In the genomic region with DNA sequence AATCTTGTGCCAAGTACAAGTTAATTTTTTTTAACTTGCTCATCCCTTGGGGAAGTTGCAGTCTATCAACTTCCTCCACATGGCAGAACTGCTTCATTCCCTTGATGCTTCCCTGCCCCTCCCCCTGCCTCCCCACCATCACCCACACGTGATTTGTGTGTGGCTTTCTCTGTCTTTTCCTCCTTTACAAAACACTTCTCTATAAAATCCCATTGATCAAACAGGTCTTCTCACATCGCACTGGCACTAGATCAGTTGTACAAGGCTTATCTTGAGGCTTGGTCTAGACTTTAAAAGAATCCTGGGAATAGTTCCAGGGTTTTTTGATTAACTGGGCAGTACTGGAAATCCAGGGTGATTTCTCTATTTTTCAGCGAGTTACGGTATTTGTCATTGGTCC, we compare ENCODE assay signal across 15 mouse cellular contexts. TPM values are rescaled to one million over a fixed set of nuclear protein-coding genes. Genes with fewer than 3 reads are reported as not detected.
DNase-seq lines count a peak whose midpoint lies in the region; ATAC-seq lines count a peak whose summit lies in the region.
"Had no signal": no experiment of that assay in that cellular context is flagged by ENCODE, and none has a peak within 500 bp of the region (broad histone marks: within the 10 kb centered on the region; RNA-seq: fewer than 3 reads in every experiment).

No protein-coding gene starts in this region.

- no peak overlapping the region for H3K4me2 ChIP-seq in hindbrain, embryonic 16.5 days (ENCODE audit: low read length)
- H3K4me2 ChIP-seq: limb, embryonic 13.5 days; midbrain, embryonic 11.5 days had no signal

- no peaks in the 10 kb centered on the region for H3K27me3 ChIP-seq in hindbrain, embryonic 16.5 days (replicated peaks; ENCODE audit: control insufficient read depth, insufficient read depth, low read length)
- H3K27me3 ChIP-seq: limb, embryonic 13.5 days had no signal

- 82% methylated on average over 4 of the region's 4 CpGs for WGBS in hindbrain, embryonic 16.5 days

- H3K9me3 ChIP-seq in hindbrain, embryonic 16.5 days (ENCODE audit: control insufficient read depth, low read length), result no peaks in the 10 kb centered on the region
- H3K9me3 ChIP-seq: limb, embryonic 13.5 days had no signal

- intact Hi-C loops in heart, postnatal 25 days (cut with DNase I), result no loop called here

- H3K36me3 ChIP-seq in hindbrain, embryonic 16.5 days (ENCODE audit: control insufficient read depth, insufficient read depth, low read length), result no peaks in the 10 kb centered on the region
- H3K36me3 ChIP-seq: limb, embryonic 13.5 days had no signal

- DNase-seq in heart, adult 18-20 months, result peak; percentile 63 to 74
- DNase-seq in heart, postnatal 25 days (ENCODE audit: low spot score), result no peak
- DNase-seq in layer of hippocampus, adult 9-11 months, result peak; percentile 16
- DNase-seq in layer of hippocampus, postnatal 14 days (ENCODE audit: low spot score in 2 of 2), result no peak
- DNase-seq in lung, postnatal 36 days, result peak; percentile 60
- DNase-seq in testis, postnatal 14 days (ENCODE audit: low spot score), result no peak
- DNase-seq: B cell, adult 2 months; layer of hippocampus, postnatal 36 days had no signal

- H3K4me1 ChIP-seq in brown adipose tissue, adult 24 weeks (ENCODE audit: control insufficient read depth, insufficient read depth, insufficient read length, low read length), result no peaks in the 10 kb centered on the region
- H3K4me1 ChIP-seq in hindbrain, embryonic 16.5 days (ENCODE audit: control insufficient read depth, insufficient read depth, low read depth, low read length), result no peaks in the 10 kb centered on the region
- H3K4me1 ChIP-seq: limb, embryonic 13.5 days had no signal

- peak overlapping the region; percentile 76 for H3K27ac ChIP-seq in brown adipose tissue, adult 24 weeks (replicated peaks; ENCODE audit: low read depth, low read length)
- H3K27ac ChIP-seq in hindbrain, embryonic 16.5 days (ENCODE audit: low read depth, low read length), result no peak overlapping the region
- H3K27ac ChIP-seq: limb, embryonic 13.5 days had no signal

- H3K9ac ChIP-seq in hindbrain, embryonic 16.5 days (ENCODE audit: low read depth, low read length), result no peak overlapping the region
- H3K9ac ChIP-seq: limb, embryonic 13.5 days had no signal

- no peak overlapping the region for H3K4me3 ChIP-seq in brown adipose tissue, adult 24 weeks (ENCODE audit: insufficient read depth, low read depth, low read length)
- no peak overlapping the region for H3K4me3 ChIP-seq in hindbrain, embryonic 16.5 days (ENCODE audit: low read length)
- H3K4me3 ChIP-seq: erythroblast, embryonic 14.5 days; limb, embryonic 13.5 days had no signal

- no peak for ATAC-seq in hindbrain, embryonic 16.5 days
- ATAC-seq: activated CD4-positive, CD25-positive, alpha-beta regulatory T cell, adult 4 months had no signal

RNA-seq across cellular contexts. Expression of a gene that starts 55.0 kb away (rescaled TPM):
- 10 to 100 TPM; 16.7 to 23.8 TPM for total RNA-seq in heart, adult 18-20 months (2021)
- 10 to 100 TPM; 14.7 to 17.1 TPM for total RNA-seq in heart, postnatal 25 days (2021)
- 10 to 100 TPM; 35.1 to 40.3 TPM for total RNA-seq in layer of hippocampus, postnatal 14 days (2021)
- 3.6 and 4.6 TPM in 2 replicates for polyA plus RNA-seq in brown adipose tissue, adult 24 weeks (2012; ENCODE audit: insufficient read depth, insufficient read length, missing spikeins)
- 38.7 and 42.0 TPM in 2 replicates for polyA plus RNA-seq in hindbrain, embryonic 16.5 days (2015; fragmentation: Nextera tagmentation; extraction: Ambion mirVana)
- total RNA-seq: MEL had no signal

Comparison
In these comparisons a context has a peak if more than half of its experiments do, and no peak if none do; other contexts are left out.
1. DNase-seq: peak in heart, adult 18-20 months (2 of 2), layer of hippocampus, adult 9-11 months (single experiment) and lung, postnatal 36 days (single experiment); none in heart, postnatal 25 days (single experiment), layer of hippocampus, postnatal 14 days (0 of 2) and testis, postnatal 14 days (single experiment).